Mouse (Mus musculus) myocyte (in vitro differentiated cells): ENCODE measurements around the gene Bfsp2.

ENCODE experiments used
- CEBPB ChIP-seq: IDR thresholded peaks from 2 replicates; pipeline ENCODE4 v1.6.1; 2011; ENCODE audit warnings: mild to moderate bottlenecking, moderate library complexity; ENCODE audit not compliant: poor library complexity, insufficient read depth, severe bottlenecking
- POLR2AphosphoS2 ChIP-seq: IDR thresholded peaks from one replicate; pipeline ENCODE4 v1.6.1; 2011; ENCODE audit warnings: low read depth, control low read depth; ENCODE audit not compliant: insufficient read length

DNA sequence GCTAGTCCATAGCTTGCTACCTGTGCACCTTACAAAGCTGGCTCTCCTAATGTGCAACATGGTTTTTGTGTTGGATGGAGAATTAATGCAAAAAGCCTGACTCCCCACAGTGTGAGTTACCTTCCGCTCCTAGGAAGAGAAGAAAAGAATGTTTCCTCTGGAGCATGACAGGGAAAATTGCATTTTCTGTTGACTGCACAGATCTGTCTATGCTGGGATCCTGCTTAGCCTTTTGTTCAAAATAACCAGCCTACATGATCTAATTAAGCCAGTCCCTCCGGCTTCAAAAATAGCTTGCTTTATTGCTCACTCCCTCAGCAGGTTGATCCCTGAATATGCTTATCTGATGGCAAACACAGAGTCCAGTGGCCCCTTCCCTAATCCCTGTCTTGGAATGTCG, 59.4 kb downstream of the Bfsp2 start:
- TF ChIP-seq CEBPB (no peak), POLR2AphosphoS2 (no peak)
